Mouse (Mus musculus) neural tube, embryonic 12.5 days (tissue): Measurements from ENCODE around the gene Psmb8. TPM values are rescaled to one million over a fixed set of nuclear protein-coding genes. Genes with fewer than 3 reads are reported as not detected.
A peak's percentile ranks its signal among the peaks of the same experiment; 100 is the strongest.

Source experiments
- ATAC-seq: fragments of 200-750 bp; cut with Nextera tagmentation; 2 replicates; pipeline ENCODE4 v1.8.0; 2017; ENCODE audit warnings: low read depth, mild to moderate bottlenecking, moderate TSS enrichment, moderate library complexity; ENCODE audit not compliant: low FRiP score
- H3K27ac ChIP-seq: fragments of 300-500 bp; sonication (generic); 2 replicates; pipeline ENCODE4 v1.5.1; 2016
- H3K27me3 ChIP-seq: fragments of 300-500 bp; sonication (generic); replicated peaks from 2 replicates; pipeline ENCODE4 v1.6.1; 2016; ENCODE audit warnings: mild to moderate bottlenecking
- H3K36me3 ChIP-seq: fragments of 300-500 bp; sonication (generic); 2 replicates; pipeline ENCODE4 v1.6.1; 2016; ENCODE audit warnings: mild to moderate bottlenecking
- H3K4me1 ChIP-seq: fragments of 300-500 bp; sonication (generic); 2 replicates; pipeline ENCODE4 v1.6.1; 2016
- H3K4me2 ChIP-seq: fragments of 300-500 bp; sonication (generic); replicated peaks from 2 replicates; pipeline ENCODE4 v1.6.1; 2016; ENCODE audit warnings: mild to moderate bottlenecking
- H3K4me3 ChIP-seq: fragments of 300-500 bp; sonication (generic); 2 replicates; pipeline ENCODE4 v1.5.1; 2016
- H3K9ac ChIP-seq: fragments of 300-500 bp; sonication (generic); 2 replicates; pipeline ENCODE4 v1.6.1; 2016; ENCODE audit warnings: mild to moderate bottlenecking
- H3K9me3 ChIP-seq: fragments of 300-500 bp; sonication (generic); 2 replicates; pipeline ENCODE4 v1.6.1; 2016; ENCODE audit warnings: mild to moderate bottlenecking
- WGBS: fragments of 180-500 bp; shearing (Covaris S2); methylation state at CpG from one replicate; pipeline ENCODE4 v1.1.7; 2016; 5-methylcytosine and 5-hydroxymethylcytosine counted together
- polyA plus RNA-seq: library from polyadenylated mRNA; unstranded; fragments of >200 nt; fragmentation: Nextera tagmentation; extraction: Ambion mirVana; gene quantifications from 2 replicates; pipeline ENCODE4 v1.2.1, GENCODE M21; 2016

Psmb8 gene
- polyA plus RNA-seq, 1 experiment from 2014 or later: 2.3 TPM

DNA sequence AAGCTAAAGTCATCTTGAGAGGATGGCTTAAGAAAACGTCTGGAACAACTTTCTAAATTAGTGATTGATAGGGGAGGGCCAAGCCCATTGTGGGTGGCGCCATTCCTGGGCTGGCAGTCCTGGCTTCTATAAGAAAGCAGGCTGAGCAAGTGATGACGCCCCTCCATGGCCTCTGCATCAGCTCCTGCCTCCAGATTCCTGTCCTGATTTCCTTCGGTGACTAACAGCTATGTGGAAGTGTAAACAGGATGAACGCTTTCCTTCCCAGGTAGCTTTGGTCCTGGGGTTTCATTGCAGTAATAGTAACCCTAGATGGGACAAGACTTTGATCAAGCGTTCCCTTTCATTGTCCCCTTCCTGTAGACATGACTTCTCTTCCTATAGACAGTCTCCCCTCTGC is 18.5 kb upstream of the Psmb8 start:
- 71% methylated on average over 6 of the region's 6 CpGs for WGBS
- no peak overlapping the region for H3K27ac ChIP-seq
- H3K4me3 ChIP-seq: no peak overlapping the region
- peaks cover 7% of the 10 kb centered on the region; the same call in 1 of the 2 replicates for H3K9me3 ChIP-seq
- H3K9ac ChIP-seq: no peak overlapping the region
- no peak overlapping the region for H3K4me2 ChIP-seq
- no peak for ATAC-seq
- H3K27me3 ChIP-seq: peaks cover 4% of the 10 kb centered on the region
- H3K4me1 ChIP-seq: no peaks in the 10 kb centered on the region
- H3K36me3 ChIP-seq: no peaks in the 10 kb centered on the region

DNA sequence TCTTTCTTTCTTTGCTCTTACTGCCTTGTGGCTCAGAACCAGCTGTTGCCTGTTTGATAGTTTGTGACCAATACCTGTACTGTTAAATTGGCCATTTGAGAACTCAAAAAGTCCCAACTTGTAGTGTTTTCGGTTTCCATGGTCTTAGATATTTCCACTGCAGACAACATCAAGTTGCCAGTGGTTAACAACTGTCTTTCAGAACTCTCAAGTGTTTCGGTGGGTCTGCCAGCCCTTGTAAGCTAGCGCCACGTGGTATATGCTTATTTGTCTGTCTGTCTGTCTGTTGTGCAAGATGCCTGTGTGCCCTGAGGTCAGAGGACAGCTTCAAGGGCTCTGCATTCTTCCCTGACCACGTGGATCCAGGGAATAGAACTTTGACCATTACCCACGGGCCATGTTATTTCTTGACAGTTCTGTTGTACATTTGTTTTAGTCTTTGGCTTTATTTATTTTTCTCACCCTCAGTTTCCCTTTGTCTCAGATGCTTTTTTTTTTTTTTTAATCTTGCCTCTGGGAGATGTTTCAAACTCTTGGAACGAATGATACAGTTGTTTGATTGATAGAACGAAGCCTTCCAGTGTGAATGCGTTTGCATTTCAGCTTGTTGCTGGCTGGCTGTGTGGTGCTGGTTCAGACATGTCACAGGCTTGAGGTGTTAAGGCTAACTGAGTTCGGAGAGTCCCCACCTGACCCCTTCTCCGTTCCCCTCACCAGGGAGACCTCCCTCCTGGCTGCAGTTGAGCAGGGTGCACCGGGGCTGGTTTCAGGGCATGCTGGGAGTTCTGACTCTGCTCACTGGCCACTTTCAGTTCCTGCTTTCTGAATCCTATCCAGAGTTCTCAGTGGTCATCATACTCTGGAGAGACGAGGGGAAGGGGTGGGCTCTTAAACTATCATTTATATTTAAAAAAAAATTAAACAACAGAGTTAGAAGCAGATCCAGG is 17.3 kb upstream of the Psmb8 start:
- Histone ChIP-seq H3K9me3 (peaks cover 7% of the 10 kb centered on the region; the same call in 1 of the 2 replicates), H3K27ac (no peak overlapping the region), H3K9ac (no peak overlapping the region), H3K4me1 (no peaks in the 10 kb centered on the region), H3K27me3 (peaks cover 7% of the 10 kb centered on the region), H3K4me3 (no peak overlapping the region), H3K4me2 (no peak overlapping the region), H3K36me3 (no peaks in the 10 kb centered on the region)
- no peak for ATAC-seq
- WGBS: 75% methylated on average over 13 of the region's 13 CpGs

DNA sequence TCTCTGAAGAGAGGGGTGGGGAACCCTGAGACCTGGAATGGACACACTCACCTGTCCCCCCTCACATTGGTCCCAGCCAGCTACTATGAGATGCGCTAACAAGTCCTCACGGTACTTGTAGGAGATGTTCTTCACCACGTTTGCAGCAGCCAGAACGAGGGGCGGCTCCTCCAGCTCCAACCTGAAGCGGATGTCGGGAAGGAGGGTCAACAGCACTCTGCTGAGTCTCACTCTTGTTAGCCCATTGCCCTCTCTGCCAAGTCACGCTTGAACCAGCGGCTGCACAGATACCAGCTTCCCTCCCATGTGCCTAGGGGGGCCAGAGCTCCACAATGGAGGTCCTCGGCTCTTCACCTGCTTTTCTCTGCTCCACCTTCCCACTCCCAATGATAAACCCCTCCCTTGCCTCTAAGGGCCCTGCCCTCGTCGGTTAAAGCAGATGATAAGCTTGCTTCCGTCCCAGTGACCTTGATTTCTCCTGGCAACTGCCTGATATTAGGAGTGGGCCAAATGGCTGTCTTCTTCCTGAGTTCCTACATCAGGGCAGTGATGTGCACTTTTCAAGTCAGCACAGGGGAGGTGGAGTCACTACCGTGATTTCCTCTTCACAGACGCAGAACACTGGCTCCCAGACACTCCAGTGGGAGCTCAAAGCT is 13.8 kb upstream of the Psmb8 start:
- H3K4me1 ChIP-seq: peaks cover 15% of the 10 kb centered on the region
- 81% methylated on average over 15 of the region's 15 CpGs for WGBS
- H3K4me3 ChIP-seq: no peak overlapping the region
- no peak overlapping the region for H3K4me2 ChIP-seq
- no peak overlapping the region for H3K9ac ChIP-seq
- H3K27me3 ChIP-seq: peaks cover 39% of the 10 kb centered on the region
- no peaks in the 10 kb centered on the region for H3K9me3 ChIP-seq
- no peak overlapping the region for H3K27ac ChIP-seq
- H3K36me3 ChIP-seq: no peaks in the 10 kb centered on the region
- no peak for ATAC-seq

DNA sequence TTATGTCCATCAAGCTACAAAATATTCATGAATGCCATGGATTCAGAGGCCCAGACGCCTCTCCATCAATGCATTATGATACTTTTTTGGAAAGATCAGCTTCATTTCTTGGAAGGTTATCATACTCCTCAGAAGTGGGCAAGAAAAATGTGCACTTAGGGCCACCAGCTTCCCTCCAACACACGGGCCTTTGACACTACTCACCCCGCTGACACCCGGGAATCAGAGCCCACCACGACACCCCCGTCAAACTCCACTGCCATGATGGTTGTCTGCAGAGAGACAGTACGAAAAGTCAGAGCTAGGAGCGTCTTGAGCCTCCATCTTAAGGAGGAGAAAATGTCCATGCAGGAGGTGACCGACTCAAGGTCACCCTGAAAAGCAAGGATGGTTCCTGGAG is 12.0 kb upstream of the Psmb8 start:
- H3K9ac ChIP-seq: no peak overlapping the region
- no peak overlapping the region for H3K4me2 ChIP-seq
- H3K27ac ChIP-seq: no peak overlapping the region
- H3K4me3 ChIP-seq: no peak overlapping the region
- H3K9me3 ChIP-seq: no peaks in the 10 kb centered on the region
- peaks cover 15% of the 10 kb centered on the region for H3K4me1 ChIP-seq
- H3K36me3 ChIP-seq: no peaks in the 10 kb centered on the region
- 89% methylated on average over 9 of the region's 9 CpGs for whole genome bisulfite sequencing
- no peak for ATAC-seq
- peaks cover 55% of the 10 kb centered on the region for H3K27me3 ChIP-seq

DNA sequence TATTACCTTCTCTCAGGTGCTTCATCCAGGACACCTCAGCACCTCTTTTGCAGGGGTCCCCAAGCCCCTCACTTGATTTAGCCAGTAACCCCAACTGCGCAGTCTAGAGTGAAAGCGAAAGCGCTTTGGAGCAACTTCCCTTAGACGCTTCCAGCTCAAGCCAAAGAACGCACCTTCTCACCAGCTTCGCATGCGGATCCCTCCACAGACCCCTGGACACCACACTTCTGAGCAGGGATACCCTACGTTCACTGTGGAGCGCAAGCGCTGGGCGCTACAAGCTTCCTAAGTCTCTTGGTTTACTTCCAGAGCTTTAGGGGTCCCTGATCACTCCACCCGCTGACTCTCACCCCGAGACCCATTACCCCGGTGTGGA is 10.6 kb upstream of the Psmb8 start:
- Histone ChIP-seq H3K4me3 (peak overlapping the region; percentile 35), H3K36me3 (no peaks in the 10 kb centered on the region), H3K4me1 (peaks cover 15% of the 10 kb centered on the region), H3K27ac (no peak overlapping the region), H3K9ac (peak overlapping the region; percentile 36; the same call in 1 of the 2 replicates), H3K27me3 (peaks cover 62% of the 10 kb centered on the region), H3K9me3 (no peaks in the 10 kb centered on the region), H3K4me2 (peak overlapping the region; percentile 76)
- no peak for ATAC-seq
- 5% methylated on average over 14 of the region's 14 CpGs for WGBS

DNA sequence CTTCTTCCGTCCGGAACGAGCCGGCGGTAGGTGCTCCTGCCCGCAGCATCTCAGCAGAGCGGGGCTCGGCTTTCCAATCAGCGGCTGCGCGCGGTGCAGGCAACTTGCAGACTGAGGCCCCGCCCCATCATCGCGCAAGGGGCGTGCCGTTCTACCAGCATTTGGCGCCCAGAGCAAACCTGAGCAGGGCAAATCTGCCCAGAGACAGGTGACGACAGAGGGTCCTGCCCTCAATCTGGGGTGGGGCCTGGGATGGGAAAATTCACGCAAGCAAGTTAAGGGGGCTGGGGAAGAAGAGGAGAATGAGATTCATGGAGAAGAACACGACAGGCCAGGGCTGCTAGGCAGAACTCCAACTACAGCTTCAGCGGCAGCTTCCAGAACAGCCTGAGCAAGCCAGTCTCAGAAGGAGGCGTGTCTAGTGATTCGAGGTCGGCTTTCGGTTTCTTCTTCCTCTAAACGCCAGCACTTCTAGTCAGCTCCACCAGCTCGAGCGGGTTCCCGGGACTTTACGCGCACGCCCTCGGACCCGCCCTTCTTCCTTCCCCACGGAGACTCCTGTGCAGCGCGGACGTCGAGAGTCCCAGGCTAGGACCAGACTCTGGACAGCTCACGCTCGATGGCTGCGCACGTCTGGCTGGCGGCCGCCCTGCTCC is 10.1 kb upstream of the Psmb8 start, which contains the start of the genes Tap1 and Psmb9:
TSS of gene Tap1 (plus strand) at position 293 of the 656 bp plus-strand sequence.
TSS of gene Psmb9 (minus strand) at position 504 of the 656 bp plus-strand sequence.
- under 1% methylated on average over 46 of the region's 46 CpGs for WGBS

DNA sequence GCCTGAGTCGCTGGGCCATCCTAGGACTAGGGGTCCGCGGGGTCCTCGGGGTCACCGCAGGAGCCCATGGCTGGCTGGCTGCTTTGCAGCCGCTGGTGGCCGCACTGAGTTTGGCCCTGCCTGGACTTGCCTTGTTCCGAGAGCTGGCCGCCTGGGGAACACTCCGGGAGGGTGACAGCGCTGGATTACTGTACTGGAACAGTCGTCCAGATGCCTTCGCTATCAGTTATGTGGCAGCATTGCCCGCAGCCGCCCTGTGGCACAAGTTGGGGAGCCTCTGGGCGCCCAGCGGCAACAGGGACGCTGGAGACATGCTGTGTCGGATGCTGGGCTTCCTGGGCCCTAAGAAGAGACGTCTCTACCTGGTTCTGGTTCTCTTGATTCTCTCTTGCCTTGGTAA is 9.5 kb upstream of the Psmb8 start:
- WGBS: 2% methylated on average over 20 of the region's 20 CpGs
- no peaks in the 10 kb centered on the region for H3K36me3 ChIP-seq
- H3K4me1 ChIP-seq: peaks cover 15% of the 10 kb centered on the region
- ATAC-seq: no peak
- peak overlapping the region; percentile 36 for H3K9ac ChIP-seq
- H3K4me2 ChIP-seq: peak overlapping the region; percentile 76
- no peaks in the 10 kb centered on the region for H3K9me3 ChIP-seq
- no peak overlapping the region for H3K27ac ChIP-seq
- peaks cover 74% of the 10 kb centered on the region for H3K27me3 ChIP-seq
- H3K4me3 ChIP-seq: peak overlapping the region; percentile 35

More for the DNA sequence above, 10.1 kb upstream of the Psmb8 start, which contains the start of the genes Tap1 and Psmb9:
- H3K27ac ChIP-seq: no peak within 1 kb of the TSS
- peaks cover 68% of the 10 kb centered on the region for H3K27me3 ChIP-seq
- H3K36me3 ChIP-seq: no peaks in the 10 kb centered on the region
- peak within 1 kb of the TSS; percentile 35 for H3K4me3 ChIP-seq
- H3K9ac ChIP-seq: peak within 1 kb of the TSS; percentile 36
- H3K9me3 ChIP-seq: no peaks in the 10 kb centered on the region
- H3K4me1 ChIP-seq: peaks cover 15% of the 10 kb centered on the region
- H3K4me2 ChIP-seq: peak within 1 kb of the TSS; percentile 76
- ATAC-seq: peak; percentile 89

DNA sequence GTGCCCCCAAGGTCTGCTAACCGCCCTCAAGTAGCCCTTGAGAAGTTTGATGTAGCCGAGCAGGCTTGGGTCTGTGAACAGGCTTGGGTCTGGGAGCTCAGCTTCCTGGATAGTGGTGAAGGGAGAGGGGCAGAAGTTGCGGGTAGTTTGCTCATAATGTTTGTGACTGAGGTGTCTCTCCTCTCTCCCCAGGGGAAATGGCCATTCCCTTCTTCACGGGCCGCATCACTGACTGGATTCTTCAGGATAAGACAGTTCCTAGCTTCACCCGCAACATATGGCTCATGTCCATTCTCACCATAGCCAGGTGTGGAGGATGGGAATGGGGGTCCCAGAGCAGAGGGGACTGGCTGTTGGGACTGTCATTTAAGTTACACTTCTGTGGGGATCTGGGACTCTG is 8.5 kb upstream of the Psmb8 start:
- no peak overlapping the region for H3K4me2 ChIP-seq
- H3K9ac ChIP-seq: no peak overlapping the region
- H3K27me3 ChIP-seq: peaks cover 80% of the 10 kb centered on the region
- WGBS: 71% methylated on average over 6 of the region's 6 CpGs
- no peaks in the 10 kb centered on the region for H3K36me3 ChIP-seq
- no peak overlapping the region for H3K4me3 ChIP-seq
- peaks cover 15% of the 10 kb centered on the region for H3K4me1 ChIP-seq
- no peak overlapping the region for H3K27ac ChIP-seq
- ATAC-seq: no peak
- no peaks in the 10 kb centered on the region for H3K9me3 ChIP-seq

DNA sequence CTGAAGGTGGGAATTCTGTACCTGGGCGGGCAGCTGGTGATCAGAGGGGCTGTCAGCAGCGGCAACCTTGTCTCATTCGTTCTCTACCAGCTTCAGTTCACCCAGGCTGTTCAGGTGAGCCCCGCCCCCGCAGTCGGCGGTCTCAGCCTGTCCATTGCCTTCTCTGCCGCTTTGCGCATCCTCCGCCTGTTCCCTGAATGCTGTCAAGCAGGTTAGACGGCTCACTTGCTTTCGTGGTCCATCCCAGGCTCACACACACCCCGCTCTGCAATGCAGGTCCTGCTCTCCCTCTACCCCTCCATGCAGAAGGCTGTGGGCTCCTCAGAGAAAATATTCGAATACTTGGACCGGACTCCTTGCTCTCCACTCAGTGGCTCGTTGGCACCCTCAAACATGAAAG is 4.7 kb upstream of the Psmb8 start:
- Histone ChIP-seq H3K4me3 (no peak overlapping the region), H3K36me3 (no peaks in the 10 kb centered on the region), H3K9ac (no peak overlapping the region), H3K4me1 (peaks cover 9% of the 10 kb centered on the region), H3K27me3 (peaks cover 88% of the 10 kb centered on the region), H3K9me3 (no peaks in the 10 kb centered on the region), H3K27ac (no peak overlapping the region), H3K4me2 (no peak overlapping the region)
- ATAC-seq: no peak
- 22% methylated on average over 16 of the region's 16 CpGs for WGBS

DNA sequence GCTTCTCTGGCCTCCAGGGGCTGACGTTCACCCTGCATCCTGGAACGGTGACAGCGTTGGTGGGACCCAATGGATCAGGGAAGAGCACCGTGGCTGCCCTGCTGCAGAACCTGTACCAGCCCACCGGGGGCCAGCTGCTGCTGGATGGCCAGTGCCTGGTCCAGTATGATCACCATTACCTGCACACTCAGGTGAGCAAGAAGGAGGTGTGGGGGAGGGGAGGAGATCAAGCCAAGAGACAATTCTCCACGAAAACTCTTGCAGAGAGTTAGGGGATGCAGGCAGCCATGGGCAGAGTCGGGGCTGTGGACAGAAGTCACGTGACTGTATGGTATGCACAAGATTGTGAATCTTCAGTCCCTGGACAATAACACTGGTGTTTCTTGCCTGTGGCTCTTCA is 4.1 kb upstream of the Psmb8 start:
- no peak for ATAC-seq
- Histone ChIP-seq H3K4me2 (no peak overlapping the region), H3K27ac (no peak overlapping the region), H3K9ac (no peak overlapping the region), H3K4me3 (no peak overlapping the region), H3K27me3 (peaks cover 88% of the 10 kb centered on the region), H3K36me3 (no peaks in the 10 kb centered on the region), H3K4me1 (peaks cover 10% of the 10 kb centered on the region), H3K9me3 (no peaks in the 10 kb centered on the region)
- 49% methylated on average over 8 of the region's 8 CpGs for WGBS

DNA sequence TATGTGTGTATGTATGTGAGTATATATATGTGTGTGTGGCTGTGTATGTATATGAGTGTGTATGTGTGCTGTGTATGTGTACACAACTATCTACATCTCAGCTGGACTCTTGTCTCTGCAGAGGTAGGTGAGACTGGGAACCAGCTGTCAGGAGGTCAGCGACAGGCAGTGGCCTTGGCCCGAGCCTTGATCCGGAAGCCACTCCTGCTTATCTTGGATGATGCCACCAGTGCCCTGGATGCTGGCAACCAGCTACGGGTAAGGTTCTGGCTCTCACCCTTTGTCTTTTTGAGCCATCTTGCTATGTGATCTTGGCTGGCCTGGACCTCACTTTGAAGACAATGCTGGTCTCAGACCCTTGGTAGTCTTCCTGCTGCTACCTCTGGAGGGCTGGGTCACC is 2.8 kb upstream of the Psmb8 start:
- Histone ChIP-seq H3K4me1 (peaks cover 10% of the 10 kb centered on the region), H3K9ac (no peak overlapping the region), H3K4me3 (no peak overlapping the region), H3K27ac (no peak overlapping the region), H3K27me3 (peaks cover 90% of the 10 kb centered on the region), H3K9me3 (no peaks in the 10 kb centered on the region), H3K4me2 (no peak overlapping the region), H3K36me3 (no peaks in the 10 kb centered on the region)
- ATAC-seq: no peak
- 89% methylated on average over 4 of the region's 4 CpGs for WGBS

DNA sequence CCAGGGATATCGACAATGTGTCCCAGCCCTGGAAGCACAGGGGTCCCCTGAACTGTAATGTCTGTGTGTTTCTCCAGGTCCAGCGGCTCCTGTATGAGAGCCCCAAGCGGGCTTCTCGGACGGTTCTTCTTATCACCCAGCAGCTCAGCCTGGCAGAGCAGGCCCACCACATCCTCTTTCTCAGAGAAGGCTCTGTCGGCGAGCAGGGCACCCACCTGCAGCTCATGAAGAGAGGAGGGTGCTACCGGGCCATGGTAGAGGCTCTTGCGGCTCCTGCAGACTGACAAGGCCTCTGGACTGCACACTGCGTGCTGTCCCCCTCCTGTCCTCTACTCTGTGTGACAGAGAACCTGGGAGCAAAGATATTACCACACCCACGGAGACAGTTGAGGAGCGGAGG is 1.0 kb upstream of the Psmb8 start:
- H3K4me2 ChIP-seq: no peak overlapping the region
- peaks cover 10% of the 10 kb centered on the region for H3K4me1 ChIP-seq
- H3K4me3 ChIP-seq: no peak overlapping the region
- H3K27ac ChIP-seq: no peak overlapping the region
- no peak overlapping the region for H3K9ac ChIP-seq
- no peaks in the 10 kb centered on the region for H3K36me3 ChIP-seq
- peaks cover 84% of the 10 kb centered on the region for H3K27me3 ChIP-seq
- ATAC-seq: no peak
- no peaks in the 10 kb centered on the region for H3K9me3 ChIP-seq
- WGBS: 26% methylated on average over 12 of the region's 12 CpGs
